ENCODE assay signal across 10 mouse cellular contexts in genomic region chr15:103300560-103300959, GRCm38 (mm10). TPM values are rescaled to one million over a fixed set of nuclear protein-coding genes. Genes with fewer than 3 reads are reported as not detected.
DNase-seq lines count a peak whose midpoint lies in the region; ATAC-seq and TF ChIP-seq lines count a peak whose summit lies in the region.
"Had no signal": no experiment of that assay in that cellular context is flagged by ENCODE, and none has a peak within 500 bp of the region (broad histone marks: within the 10 kb centered on the region; RNA-seq: fewer than 3 reads in every experiment).

No protein-coding gene starts in this region.

- intact Hi-C loops in heart, postnatal 10 days (cut with DNase I) = no loop called here
- intact Hi-C loops in left cerebral cortex, postnatal 25 days (cut with DNase I) = no loop called here

- WGBS in heart, embryonic 12.5 days = 28% methylated on average over 2 of the region's 2 CpGs
- 0% methylated on average over 2 of the region's 2 CpGs for WGBS in hindbrain, embryonic 11.5 days
- 0% methylated on average over 2 of the region's 2 CpGs for WGBS in midbrain, embryonic 14.5 days

- H3K4me3 ChIP-seq in heart, embryonic 12.5 days = peak overlapping the region; percentile 28; the same call in 1 of the 2 replicates
- H3K4me3 ChIP-seq in cortical plate, adult 2 months (ENCODE audit: insufficient read depth, low read length) = no peak overlapping the region; the same call in 1 of the 2 replicates
- H3K4me3 ChIP-seq in hindbrain, embryonic 11.5 days (ENCODE audit: low read depth, low read length) = no peak overlapping the region
- no peak overlapping the region for H3K4me3 ChIP-seq in midbrain, embryonic 14.5 days (replicated peaks; ENCODE audit: low read depth, low read length)
- H3K4me3 ChIP-seq: liver, embryonic 13.5 days had no signal

- peaks cover 64% of the 10 kb centered on the region for H3K4me1 ChIP-seq in heart, embryonic 12.5 days (replicated peaks)
- peaks cover 20% of the 10 kb centered on the region for H3K4me1 ChIP-seq in cortical plate, adult 2 months (ENCODE audit: control insufficient read depth, insufficient read depth, low read length)
- H3K4me1 ChIP-seq in hindbrain, embryonic 11.5 days (replicated peaks; ENCODE audit: control insufficient read depth, insufficient read depth, low read length) = peaks cover 64% of the 10 kb centered on the region
- H3K4me1 ChIP-seq in midbrain, embryonic 14.5 days (ENCODE audit: control insufficient read depth, insufficient read depth, low read length) = peaks cover 88% of the 10 kb centered on the region

- TF ChIP-seq CTCF in cortical plate, adult 2 months (IDR thresholded peaks at IDR 0.05; ENCODE audit: extremely low read depth, insufficient read depth, low read length) = no peak

- H3K36me3 ChIP-seq in heart, embryonic 12.5 days = peaks cover 35% of the 10 kb centered on the region
- H3K36me3 ChIP-seq in hindbrain, embryonic 11.5 days (ENCODE audit: control insufficient read depth, insufficient read depth, low read length) = no peaks in the 10 kb centered on the region
- peaks cover 4% of the 10 kb centered on the region; the same call in 1 of the 2 replicates for H3K36me3 ChIP-seq in midbrain, embryonic 14.5 days (ENCODE audit: control insufficient read depth, insufficient read depth, low read length)

- no peaks in the 10 kb centered on the region for H3K9me3 ChIP-seq in heart, embryonic 12.5 days (replicated peaks)
- no peaks in the 10 kb centered on the region for H3K9me3 ChIP-seq in hindbrain, embryonic 11.5 days (ENCODE audit: control insufficient read depth, low read length)
- no peaks in the 10 kb centered on the region for H3K9me3 ChIP-seq in midbrain, embryonic 14.5 days (ENCODE audit: control insufficient read depth, low read length)
- H3K9me3 ChIP-seq: liver, embryonic 13.5 days had no signal

- H3K27me3 ChIP-seq in heart, embryonic 12.5 days (replicated peaks) = no peaks in the 10 kb centered on the region
- H3K27me3 ChIP-seq in hindbrain, embryonic 11.5 days (ENCODE audit: control insufficient read depth, insufficient read depth, low read length) = no peaks in the 10 kb centered on the region
- no peaks in the 10 kb centered on the region for H3K27me3 ChIP-seq in midbrain, embryonic 14.5 days (ENCODE audit: control insufficient read depth, insufficient read depth, low read length)

- TF ChIP-seq POLR2A in cortical plate, adult 2 months (IDR thresholded peaks at IDR 0.05; ENCODE audit: extremely low read depth, insufficient read depth, low read length) = no peak

- no peak for ATAC-seq in heart, embryonic 12.5 days (ENCODE audit: insufficient number of reproducible peaks, low FRiP score)
- ATAC-seq in hindbrain, embryonic 11.5 days (ENCODE audit: low FRiP score) = peak; percentile 4; the same call in 1 of the 2 replicates
- ATAC-seq in midbrain, embryonic 14.5 days (ENCODE audit: low FRiP score, low TSS enrichment) = no peak
- ATAC-seq in megakaryocyte progenitor cell, adult 5-6 weeks (replicated peaks; ENCODE audit: poor library complexity) = no peak
- ATAC-seq: CD4-positive, CD25-positive, alpha-beta regulatory T cell, adult 4 months had no signal

- H3K27ac ChIP-seq in heart, embryonic 12.5 days (ENCODE audit: poor library complexity, severe bottlenecking) = peak overlapping the region; percentile 63
- peak overlapping the region; percentile 69 for H3K27ac ChIP-seq in cortical plate, adult 2 months (ENCODE audit: insufficient read depth, low read length)
- H3K27ac ChIP-seq in hindbrain, embryonic 11.5 days (ENCODE audit: low read depth, low read length) = peak overlapping the region; percentile 97
- H3K27ac ChIP-seq in midbrain, embryonic 14.5 days (replicated peaks; ENCODE audit: low read depth, low read length) = peak overlapping the region; percentile 98
- H3K27ac ChIP-seq: liver, embryonic 13.5 days had no signal

- 0 out of 2 replicates have a peak overlapping the region, but pooled peaks have one; percentile 55 for H3K9ac ChIP-seq in heart, embryonic 12.5 days
- H3K9ac ChIP-seq in hindbrain, embryonic 11.5 days (ENCODE audit: low read depth, low read length) = peak overlapping the region; percentile 54
- H3K9ac ChIP-seq in midbrain, embryonic 14.5 days (replicated peaks; ENCODE audit: low read length) = peak overlapping the region; percentile 42; the same call in 1 of the 2 replicates

- peak overlapping the region; percentile 64 for H3K4me2 ChIP-seq in heart, embryonic 12.5 days
- peak overlapping the region; percentile 37; the same call in 1 of the 2 replicates for H3K4me2 ChIP-seq in hindbrain, embryonic 11.5 days (replicated peaks; ENCODE audit: low read depth, low read length)
- H3K4me2 ChIP-seq in midbrain, embryonic 14.5 days (ENCODE audit: low read length) = peak overlapping the region; percentile 52
- H3K4me2 ChIP-seq: liver, embryonic 13.5 days had no signal

- DNase-seq in heart, postnatal 10 days = no peak
- peak; percentile 61 for DNase-seq in hindbrain, embryonic 11.5 days (ENCODE audit: low spot score)
- DNase-seq in midbrain, embryonic 14.5 days = no peak
- no peak for DNase-seq in ovary, postnatal 36 days (ENCODE audit: low spot score)
- DNase-seq in left cerebral cortex, postnatal 25 days (ENCODE audit: low spot score in 2 of 2) = no peak
- DNase-seq: liver, embryonic 13.5 days had no signal

RNA-seq across cellular contexts. Expression of gene Gpr84, which starts 9.9 kb away (rescaled TPM):
- polyA plus RNA-seq in heart, embryonic 12.5 days (2016; fragmentation: Nextera tagmentation; extraction: Ambion mirVana) = 0.17 and 0.29 TPM in 2 replicates
- not detected for total RNA-seq in heart, postnatal 10 days (2021)
- polyA plus RNA-seq in cortical plate, adult 2 months (2012; rRNA removed) = 0.98 and 1.2 TPM in 2 replicates
- 0.11 and 0.34 TPM in 2 replicates for polyA plus RNA-seq in hindbrain, embryonic 11.5 days (2014; fragmentation: Nextera tagmentation; extraction: Ambion mirVana)
- 0.16 and 0.26 TPM in 2 replicates for polyA plus RNA-seq in midbrain, embryonic 14.5 days (2014; fragmentation: Nextera tagmentation; extraction: Ambion mirVana)
- 1.8 and 3.4 TPM in 2 replicates for total RNA-seq in megakaryocyte progenitor cell, adult 5-6 weeks (2015)
- total RNA-seq in megakaryocyte progenitor cell, adult 5-6 weeks (2017) = 1.8 and 2.3 TPM in 2 replicates
- under 1 TPM; 0.69 to 0.94 TPM for total RNA-seq in left cerebral cortex, postnatal 25 days (2021)
- polyA plus RNA-seq: CD4-positive, CD25-positive, alpha-beta regulatory T cell, adult 4 months had no signal

RNA-seq across cellular contexts. Expression of gene Copz1, which starts 28.0 kb away (rescaled TPM):
- 166 TPM in 2 replicates for polyA plus RNA-seq in heart, embryonic 12.5 days (2016; fragmentation: Nextera tagmentation; extraction: Ambion mirVana)
- total RNA-seq in heart, postnatal 10 days (2021) = 10 to 100 TPM; 81.2 to 83.3 TPM
- polyA plus RNA-seq in cortical plate, adult 2 months (2012; rRNA removed) = 140 and 148 TPM in 2 replicates
- 310 and 313 TPM in 2 replicates for polyA plus RNA-seq in hindbrain, embryonic 11.5 days (2014; fragmentation: Nextera tagmentation; extraction: Ambion mirVana)
- polyA plus RNA-seq in midbrain, embryonic 14.5 days (2014; fragmentation: Nextera tagmentation; extraction: Ambion mirVana) = 197 and 231 TPM in 2 replicates
- total RNA-seq in megakaryocyte progenitor cell, adult 5-6 weeks (2015) = 245 and 256 TPM in 2 replicates
- 75.9 and 91.4 TPM in 2 replicates for total RNA-seq in megakaryocyte progenitor cell, adult 5-6 weeks (2017)
- total RNA-seq in left cerebral cortex, postnatal 25 days (2021) = 100 to 1,000 TPM; 101 to 102 TPM

RNA-seq across cellular contexts. Expression of gene Zfp385a, which starts 39.3 kb away (rescaled TPM):
- polyA plus RNA-seq in heart, embryonic 12.5 days (2016; fragmentation: Nextera tagmentation; extraction: Ambion mirVana) = 9.2 and 10.3 TPM in 2 replicates
- total RNA-seq in heart, postnatal 10 days (2021) = 10 to 100 TPM; 24.3 to 26.2 TPM
- 42.3 and 45.2 TPM in 2 replicates for polyA plus RNA-seq in cortical plate, adult 2 months (2012; rRNA removed)
- polyA plus RNA-seq in hindbrain, embryonic 11.5 days (2014; fragmentation: Nextera tagmentation; extraction: Ambion mirVana) = 19.7 and 22.2 TPM in 2 replicates
- 18.3 and 20.9 TPM in 2 replicates for polyA plus RNA-seq in midbrain, embryonic 14.5 days (2014; fragmentation: Nextera tagmentation; extraction: Ambion mirVana)
- total RNA-seq in megakaryocyte progenitor cell, adult 5-6 weeks (2015) = 11.5 and 12.4 TPM in 2 replicates
- total RNA-seq in megakaryocyte progenitor cell, adult 5-6 weeks (2017) = 2.0 and 3.2 TPM in 2 replicates
- total RNA-seq in left cerebral cortex, postnatal 25 days (2021) = 10 to 100 TPM; 62.4 to 64.8 TPM
- polyA plus RNA-seq: CD4-positive, CD25-positive, alpha-beta regulatory T cell, adult 4 months had no signal

RNA-seq across cellular contexts. Expression of gene Nfe2, which starts 42.4 kb away (rescaled TPM):
- 12.1 and 12.4 TPM in 2 replicates for polyA plus RNA-seq in heart, embryonic 12.5 days (2016; fragmentation: Nextera tagmentation; extraction: Ambion mirVana)
- total RNA-seq in heart, postnatal 10 days (2021) = 1 to 10 TPM in 1 of 2 experiments, under 1 TPM in 1; 0.30 to 1.0 TPM
- 0.11 and 0.21 TPM in 2 replicates for polyA plus RNA-seq in cortical plate, adult 2 months (2012; rRNA removed)
- polyA plus RNA-seq in hindbrain, embryonic 11.5 days (2014; fragmentation: Nextera tagmentation; extraction: Ambion mirVana) = 4.7 and 5.0 TPM in 2 replicates
- polyA plus RNA-seq in midbrain, embryonic 14.5 days (2014; fragmentation: Nextera tagmentation; extraction: Ambion mirVana) = 0.49 and 0.62 TPM in 2 replicates
- total RNA-seq in megakaryocyte progenitor cell, adult 5-6 weeks (2015) = 115 and 140 TPM in 2 replicates
- 126 and 148 TPM in 2 replicates for total RNA-seq in megakaryocyte progenitor cell, adult 5-6 weeks (2017)
- not detected for total RNA-seq in left cerebral cortex, postnatal 25 days (2021)
